Mouse (Mus musculus) midbrain, embryonic 14.5 days (tissue): ENCODE results near the gene Tnfsf15. TPM values are rescaled to one million over a fixed set of nuclear protein-coding genes. Genes with fewer than 3 reads are reported as not detected.

ENCODE experiments used
- ATAC-seq: fragments of 200-750 bp; cut with Nextera tagmentation; 2 replicates; pipeline ENCODE4 v1.8.0; 2017; ENCODE audit warnings: moderate number of reproducible peaks, moderate library complexity; ENCODE audit not compliant: low FRiP score, low TSS enrichment
- DNase-seq: peaks from one replicate; pipeline ENCODE4 v3.0.0-alpha.2; 2015
- H3K27ac ChIP-seq: fragments of 300-500 bp; sonication (generic); replicated peaks from 2 replicates; pipeline ENCODE4 v1.5.1; 2014; ENCODE audit warnings: mild to moderate bottlenecking, low read depth, low read length, moderate library complexity
- H3K27me3 ChIP-seq: fragments of 300-500 bp; sonication (generic); 2 replicates; pipeline ENCODE4 v1.6.1; 2014; ENCODE audit warnings: low read length, control low read depth, mixed read lengths; ENCODE audit not compliant: control insufficient read depth, insufficient read depth
- H3K36me3 ChIP-seq: fragments of 300-500 bp; sonication (generic); 2 replicates; pipeline ENCODE4 v1.6.1; 2014; ENCODE audit warnings: low read length, control low read depth; ENCODE audit not compliant: control insufficient read depth, insufficient read depth
- H3K4me1 ChIP-seq: fragments of 300-500 bp; sonication (generic); 2 replicates; pipeline ENCODE4 v1.6.1; 2014; ENCODE audit warnings: mild to moderate bottlenecking, antibody characterized with exemption, low read length, control low read depth; ENCODE audit not compliant: control insufficient read depth, insufficient read depth
- H3K4me2 ChIP-seq: fragments of 300-500 bp; sonication (generic); 2 replicates; pipeline ENCODE4 v1.6.1; 2014; ENCODE audit warnings: mild to moderate bottlenecking, low read length, moderate library complexity
- H3K4me3 ChIP-seq: fragments of 300-500 bp; sonication (generic); replicated peaks from 2 replicates; pipeline ENCODE4 v1.5.1; 2014; ENCODE audit warnings: low read depth, low read length
- H3K9ac ChIP-seq: fragments of 300-500 bp; sonication (generic); replicated peaks from 2 replicates; pipeline ENCODE4 v1.6.1; 2014; ENCODE audit warnings: mild to moderate bottlenecking, low read length, moderate library complexity
- H3K9me3 ChIP-seq: fragments of 300-500 bp; sonication (generic); 2 replicates; pipeline ENCODE4 v1.6.1; 2016; ENCODE audit warnings: low read length, control low read depth, mixed read lengths; ENCODE audit not compliant: control insufficient read depth
- whole genome bisulfite sequencing: fragments of 180-500 bp; shearing (Covaris S2); extraction: QIAGEN DNeasy Blood & Tissue Kit; methylation state at CpG from one replicate; pipeline ENCODE4 v1.1.7; 2014; 5-methylcytosine and 5-hydroxymethylcytosine counted together
- polyA plus RNA-seq: library from polyadenylated mRNA; unstranded; fragments of >200 nt; fragmentation: Nextera tagmentation; extraction: Ambion mirVana; gene quantifications from 2 replicates; pipeline ENCODE4 v1.2.1, GENCODE M21; 2014

Tnfsf15 gene
- polyA plus RNA-seq, 1 experiment from 2014 or later = not detected

DNA sequence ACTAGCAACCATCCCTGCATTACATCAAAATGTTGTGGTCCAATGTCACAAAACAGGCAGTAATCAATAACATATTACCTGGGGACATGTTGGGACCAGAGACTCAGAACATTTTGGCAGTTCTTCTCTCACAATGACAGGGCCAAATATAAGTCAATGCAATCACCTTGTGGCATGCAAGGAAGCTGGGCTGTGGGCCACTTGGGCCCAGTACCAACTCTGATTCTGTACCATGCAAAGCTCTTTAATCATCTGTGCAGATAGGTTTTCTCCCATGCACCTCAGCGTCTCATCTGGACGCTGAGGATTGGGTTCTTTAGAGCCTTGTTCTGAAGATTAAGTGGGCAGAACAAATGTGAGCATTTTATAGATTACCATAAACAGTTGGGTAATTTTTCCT, 13.6 kb downstream of the Tnfsf15 start:
- no peak overlapping the region for H3K4me3 ChIP-seq
- DNase-seq (no peak), ATAC-seq (no peak)
- no peak overlapping the region for H3K4me2 ChIP-seq
- H3K27me3 ChIP-seq = no peaks in the 10 kb centered on the region
- H3K36me3 ChIP-seq = no peaks in the 10 kb centered on the region
- no peak overlapping the region for H3K9ac ChIP-seq
- no peaks in the 10 kb centered on the region for H3K9me3 ChIP-seq
- H3K4me1 ChIP-seq = no peaks in the 10 kb centered on the region
- 71% methylated on average over 2 of the region's 2 CpGs for WGBS
- no peak overlapping the region for H3K27ac ChIP-seq

- 43% methylated on average over 4 of the region's 4 CpGs for WGBS
- Histone ChIP-seq H3K9ac (no peak overlapping the region), H3K4me3 (no peak overlapping the region), H3K4me1 (no peaks in the 10 kb centered on the region), H3K27me3 (no peaks in the 10 kb centered on the region), H3K9me3 (no peaks in the 10 kb centered on the region), H3K4me2 (no peak overlapping the region), H3K27ac (no peak overlapping the region), H3K36me3 (no peaks in the 10 kb centered on the region)
- ATAC-seq = peak; percentile 38; the same call in 1 of the 2 replicates
- peak; percentile 65 for DNase-seq
Observed at GRCm38 (mm10) chr4:63726727-63727126, 18.2 kb downstream of the Tnfsf15 start.

DNA sequence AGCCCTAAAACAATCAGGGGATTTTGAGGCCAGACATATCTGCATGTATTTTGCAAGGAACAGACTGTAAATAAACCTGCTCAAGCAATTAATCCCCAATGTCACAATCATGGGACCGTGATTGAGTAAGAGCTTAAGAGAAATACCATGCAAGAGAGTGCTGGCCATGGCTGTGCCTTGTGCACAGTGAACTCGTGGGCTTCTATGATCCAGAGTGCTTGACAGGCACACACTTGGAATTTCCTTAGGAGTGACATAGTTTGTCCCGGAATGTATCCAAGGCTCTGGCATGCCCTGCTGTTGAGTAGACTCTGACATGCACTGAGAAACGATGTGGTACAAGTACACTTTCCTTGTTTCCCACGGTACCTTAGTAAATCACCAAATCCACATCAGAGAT, 18.9 kb downstream of the Tnfsf15 start:
- H3K27me3 ChIP-seq = no peaks in the 10 kb centered on the region
- ATAC-seq (no peak), DNase-seq (no peak)
- no peak overlapping the region for H3K27ac ChIP-seq
- no peaks in the 10 kb centered on the region for H3K9me3 ChIP-seq
- no peak overlapping the region for H3K9ac ChIP-seq
- WGBS = 56% methylated on average over 5 of the region's 5 CpGs
- H3K4me1 ChIP-seq = no peaks in the 10 kb centered on the region
- no peak overlapping the region for H3K4me2 ChIP-seq
- H3K4me3 ChIP-seq = no peak overlapping the region
- H3K36me3 ChIP-seq = no peaks in the 10 kb centered on the region

- ATAC-seq = no peak
- peak; percentile 30 for DNase-seq
- Histone ChIP-seq H3K27ac (no peak overlapping the region), H3K4me1 (no peaks in the 10 kb centered on the region), H3K27me3 (no peaks in the 10 kb centered on the region), H3K4me2 (no peak overlapping the region), H3K4me3 (no peak overlapping the region), H3K9me3 (no peaks in the 10 kb centered on the region), H3K36me3 (no peaks in the 10 kb centered on the region), H3K9ac (no peak overlapping the region)
- WGBS = 76% methylated on average over 8 of the region's 8 CpGs
Observed at GRCm38 (mm10) chr4:63717922-63718643, 26.8 kb downstream of the Tnfsf15 start.

DNA sequence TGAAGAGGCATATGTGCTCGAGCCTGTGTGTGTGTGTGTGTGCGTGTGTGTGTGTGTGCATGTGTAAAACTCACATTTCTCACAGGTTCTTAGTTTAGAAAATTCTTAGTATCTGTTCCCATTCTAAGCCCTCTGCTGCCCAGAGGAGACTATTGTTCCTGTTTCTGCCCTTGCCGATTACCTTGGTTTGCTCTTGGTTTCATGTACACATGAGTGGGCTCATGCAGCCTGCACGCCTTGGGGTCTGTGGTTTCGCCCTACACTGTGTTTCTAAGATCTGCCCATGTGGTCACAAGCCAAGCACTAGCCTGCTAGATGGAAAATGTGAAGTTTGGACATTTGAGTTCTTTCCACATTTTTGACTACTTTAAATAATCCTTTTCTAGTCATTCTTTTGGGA, 33.0 kb downstream of the Tnfsf15 start:
- DNase-seq = no peak

DNA sequence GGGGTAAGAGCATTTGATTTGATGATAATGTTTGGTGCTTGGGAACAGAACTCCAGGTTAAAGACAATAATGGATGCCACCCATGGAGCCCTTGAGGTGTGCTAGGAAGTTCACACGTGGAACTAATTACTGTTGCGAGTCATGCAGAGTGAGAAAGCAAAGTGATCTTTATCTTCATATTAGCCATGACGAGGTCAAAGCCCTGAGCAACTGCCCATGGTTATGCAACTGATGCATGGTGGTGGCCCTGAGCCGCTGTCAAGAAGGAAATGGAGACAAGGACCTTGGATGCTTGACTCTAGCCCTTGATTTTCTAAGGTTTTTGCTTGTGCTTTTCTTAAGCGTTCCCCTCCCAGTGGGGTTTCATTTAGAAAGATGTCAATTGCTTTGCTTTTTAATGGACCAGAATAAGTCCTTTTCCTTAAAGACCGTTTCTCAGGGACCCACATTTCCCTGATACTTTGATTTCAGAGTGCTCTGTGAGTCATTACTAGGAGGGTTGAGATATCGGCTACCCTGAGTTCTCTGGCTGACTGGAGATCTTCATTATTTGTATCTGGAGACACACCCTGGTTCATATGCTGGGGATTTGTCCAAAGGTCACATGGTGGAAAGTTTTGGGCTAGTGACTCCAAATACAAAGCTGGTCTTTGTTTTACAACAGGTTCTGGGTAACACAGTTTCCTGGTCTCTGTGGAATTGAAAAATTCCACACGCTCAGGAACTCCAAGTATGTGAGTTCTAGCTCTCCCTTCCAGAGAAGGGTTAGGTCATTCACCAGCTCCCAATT, 34.3 kb downstream of the Tnfsf15 start:
- Histone ChIP-seq H3K4me1 (no peaks in the 10 kb centered on the region), H3K36me3 (no peaks in the 10 kb centered on the region), H3K9me3 (no peaks in the 10 kb centered on the region), H3K4me3 (no peak overlapping the region), H3K27ac (no peak overlapping the region), H3K4me2 (no peak overlapping the region), H3K27me3 (no peaks in the 10 kb centered on the region), H3K9ac (no peak overlapping the region)
- WGBS = 73% methylated on average over 8 of the region's 8 CpGs
- ATAC-seq = no peak
- no peak for DNase-seq

More for the DNA sequence above, 33.0 kb downstream of the Tnfsf15 start:
- Histone ChIP-seq H3K9me3 (no peaks in the 10 kb centered on the region), H3K27ac (no peak overlapping the region), H3K9ac (no peak overlapping the region), H3K4me2 (no peak overlapping the region), H3K4me3 (no peak overlapping the region), H3K36me3 (no peaks in the 10 kb centered on the region), H3K4me1 (no peaks in the 10 kb centered on the region), H3K27me3 (no peaks in the 10 kb centered on the region)
- no peak for ATAC-seq
- WGBS = 94% methylated on average over 5 of the region's 5 CpGs

DNA sequence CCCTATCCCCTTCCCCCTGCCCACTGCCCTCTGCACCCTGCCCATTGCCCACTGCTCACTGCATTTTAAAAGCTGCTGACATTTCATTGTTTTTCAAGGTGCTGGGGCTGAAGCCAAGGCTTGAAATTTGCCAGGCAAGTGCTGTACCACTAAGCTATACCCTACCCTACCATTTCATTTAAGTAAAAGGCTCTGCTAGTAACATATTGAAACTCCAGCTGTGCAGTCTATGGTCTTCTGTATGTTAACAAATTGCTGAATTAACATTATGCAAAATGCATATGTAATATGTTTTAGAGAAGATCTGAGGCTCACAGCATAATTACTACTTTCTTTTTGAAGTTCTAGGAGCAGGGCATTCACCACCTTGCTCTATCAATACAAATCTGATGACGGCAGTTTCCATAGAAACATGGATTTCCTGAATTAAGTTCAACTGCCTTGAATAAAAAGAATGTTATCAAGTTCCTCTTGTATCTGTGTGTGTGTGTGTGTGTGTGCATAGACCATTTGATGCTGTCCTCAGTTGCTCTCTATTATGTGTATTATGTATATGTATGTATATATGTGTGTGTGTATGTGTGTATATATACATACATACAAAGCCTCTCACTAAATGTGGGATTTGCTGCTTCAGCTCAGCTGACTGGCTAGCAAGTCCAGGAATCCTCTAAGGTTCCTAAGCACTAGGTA, 38.5 kb downstream of the Tnfsf15 start:
- Histone ChIP-seq H3K4me3 (no peak overlapping the region), H3K4me2 (no peak overlapping the region), H3K27me3 (no peaks in the 10 kb centered on the region), H3K36me3 (no peaks in the 10 kb centered on the region), H3K4me1 (no peaks in the 10 kb centered on the region), H3K27ac (no peak overlapping the region), H3K9ac (no peak overlapping the region), H3K9me3 (no peaks in the 10 kb centered on the region)
- 70% methylated on average over 1 of the region's 1 CpGs for whole genome bisulfite sequencing
- peak; percentile 26 for DNase-seq
- ATAC-seq = no peak

- Histone ChIP-seq H3K4me1 (no peaks in the 10 kb centered on the region), H3K36me3 (no peaks in the 10 kb centered on the region), H3K4me3 (no peak overlapping the region), H3K9ac (no peak overlapping the region), H3K9me3 (no peaks in the 10 kb centered on the region), H3K27ac (no peak overlapping the region), H3K4me2 (no peak overlapping the region), H3K27me3 (no peaks in the 10 kb centered on the region)
- DNase-seq (no peak), ATAC-seq (no peak)
- WGBS = 81% methylated on average over 5 of the region's 5 CpGs
Observed at GRCm38 (mm10) chr4:63704232-63704631, 40.7 kb downstream of the Tnfsf15 start.
